Mouse (Mus musculus) liver, embryonic 13.5 days (tissue): Measurements from ENCODE around the gene Klri1. TPM values are rescaled to one million over a fixed set of nuclear protein-coding genes. Genes with fewer than 3 reads are reported as not detected.
"Not testable (repeated sequence)": the region's sequence is repeated elsewhere in the genome, so short reads cannot be mapped to it uniquely, and the experiment has no call there.

Experiments used
- ATAC-seq: fragments of 200-750 bp; cut with Nextera tagmentation; 2 replicates; pipeline ENCODE4 v1.8.0; 2017; ENCODE audit warnings: low read depth, mild to moderate bottlenecking, moderate number of reproducible peaks, moderate library complexity
- DNase-seq: peaks from one replicate; pipeline ENCODE4 v3.0.0; 2022
- H3K27ac ChIP-seq: fragments of 300-500 bp; sonication (generic); 2 replicates; pipeline ENCODE4 v1.5.1; 2015; ENCODE audit warnings: moderate library complexity, mild to moderate bottlenecking, inconsistent platforms
- H3K27me3 ChIP-seq: fragments of 300-500 bp; sonication (generic); 2 replicates; pipeline ENCODE4 v1.6.1; 2015; ENCODE audit warnings: mild to moderate bottlenecking, inconsistent platforms
- H3K36me3 ChIP-seq: fragments of 300-500 bp; sonication (generic); 2 replicates; pipeline ENCODE4 v1.6.1; 2015; ENCODE audit warnings: mild to moderate bottlenecking, inconsistent platforms
- H3K4me1 ChIP-seq: fragments of 300-500 bp; sonication (generic); replicated peaks from 2 replicates; pipeline ENCODE4 v1.6.1; 2015; ENCODE audit warnings: inconsistent platforms
- H3K4me2 ChIP-seq: fragments of 300-500 bp; sonication (generic); 2 replicates; pipeline ENCODE4 v1.6.1; 2015; ENCODE audit warnings: inconsistent platforms, mild to moderate bottlenecking, moderate library complexity
- H3K4me3 ChIP-seq: fragments of 300-500 bp; sonication (generic); replicated peaks from 2 replicates; pipeline ENCODE4 v1.5.1; 2015; ENCODE audit warnings: mild to moderate bottlenecking, inconsistent platforms
- H3K9ac ChIP-seq: fragments of 300-500 bp; sonication (generic); 2 replicates; pipeline ENCODE4 v1.6.1; 2015; ENCODE audit warnings: mild to moderate bottlenecking, inconsistent platforms
- H3K9me3 ChIP-seq: fragments of 300-500 bp; sonication (generic); replicated peaks from 2 replicates; pipeline ENCODE4 v1.6.1; 2016; ENCODE audit warnings: inconsistent platforms
- WGBS: fragments of 180-500 bp; shearing (Covaris S2); methylation state at CpG from one replicate; pipeline ENCODE4 v1.1.7; 2015; ENCODE audit not compliant: insufficient replicate concordance; 5-methylcytosine and 5-hydroxymethylcytosine counted together
- polyA plus RNA-seq: library from polyadenylated mRNA; unstranded; fragments of >200 nt; fragmentation: Nextera tagmentation; extraction: Ambion mirVana; gene quantifications from 2 replicates; pipeline ENCODE4 v1.2.1, GENCODE M21; 2015

Klri1 gene
- polyA plus RNA-seq = not detected in 2 replicates

- ATAC-seq = no peak
- no peak within 1 kb of the TSS for H3K9ac ChIP-seq
- H3K9me3 ChIP-seq = no peaks in the 10 kb centered on the region
- H3K4me2 ChIP-seq = no peak within 1 kb of the TSS
- H3K27ac ChIP-seq = no peak within 1 kb of the TSS
- no peaks in the 10 kb centered on the region for H3K36me3 ChIP-seq
- H3K4me3 ChIP-seq = no peak within 1 kb of the TSS
- 74% methylated on average over 4 of the region's 4 CpGs for WGBS
- H3K27me3 ChIP-seq = no peaks in the 10 kb centered on the region
- no peaks in the 10 kb centered on the region for H3K4me1 ChIP-seq
- DNase-seq = no peak
These were observed at the start of gene Klri1 for GRCm38 (mm10) chr6:129717032-129717431. Klri1 (minus strand) TSS chr6:129717132.

- Histone ChIP-seq H3K4me2 (no peak overlapping the region), H3K27me3 (no peaks in the 10 kb centered on the region), H3K27ac (no peak overlapping the region), H3K9ac (no peak overlapping the region), H3K36me3 (no peaks in the 10 kb centered on the region), H3K9me3 (no peaks in the 10 kb centered on the region), H3K4me1 (no peaks in the 10 kb centered on the region), H3K4me3 (no peak overlapping the region)
- no peak for DNase-seq
- 44% methylated on average over 3 of the region's 3 CpGs for WGBS
- ATAC-seq = no peak
These were observed 30.7 kb upstream of the Klri1 start for GRCm38 (mm10) chr6:129747654-129748032.

GRCm38 (mm10) chr6:129747016-129747653 lies 30.2 kb upstream of the Klri1 start:
- Histone ChIP-seq H3K4me3 (no peak overlapping the region), H3K27me3 (no peaks in the 10 kb centered on the region), H3K36me3 (no peaks in the 10 kb centered on the region), H3K4me1 (no peaks in the 10 kb centered on the region), H3K9me3 (no peaks in the 10 kb centered on the region), H3K27ac (no peak overlapping the region), H3K9ac (no peak overlapping the region), H3K4me2 (no peak overlapping the region)
- ATAC-seq (no peak), DNase-seq (no peak)
- WGBS = 50% methylated on average over 4 of the region's 4 CpGs

GRCm38 (mm10) chr6:129746151-129746550 lies 29.2 kb upstream of the Klri1 start:
- Histone ChIP-seq H3K9me3 (no peaks in the 10 kb centered on the region), H3K9ac (no peak overlapping the region), H3K4me3 (no peak overlapping the region), H3K27ac (no peak overlapping the region), H3K4me1 (no peaks in the 10 kb centered on the region), H3K27me3 (no peaks in the 10 kb centered on the region), H3K36me3 (no peaks in the 10 kb centered on the region), H3K4me2 (no peak overlapping the region)
- no peak for ATAC-seq
- no peak for DNase-seq
- 40% methylated on average over 3 of the region's 3 CpGs for WGBS

- WGBS = 32% methylated on average over 2 of the region's 2 CpGs
These were observed 23.3 kb upstream of the Klri1 start, which contains the start of gene Klri2 for GRCm38 (mm10) chr6:129740069-129740721. Klri2 (minus strand) TSS chr6:129740484.

GRCm38 (mm10) chr6:129736414-129736813 lies 19.5 kb upstream of the Klri1 start:
- H3K4me2 ChIP-seq = no peak overlapping the region
- H3K27me3 ChIP-seq = no peaks in the 10 kb centered on the region
- H3K9ac ChIP-seq = no peak overlapping the region
- H3K4me3 ChIP-seq = no peak overlapping the region
- H3K36me3 ChIP-seq = no peaks in the 10 kb centered on the region
- ATAC-seq (no peak), DNase-seq (no peak)
- no peak overlapping the region for H3K27ac ChIP-seq
- no peaks in the 10 kb centered on the region for H3K4me1 ChIP-seq
- no peaks in the 10 kb centered on the region for H3K9me3 ChIP-seq

More at GRCm38 (mm10) chr6:129740069-129740721, 23.3 kb upstream of the Klri1 start, which contains the start of gene Klri2:
- no peaks in the 10 kb centered on the region for H3K27me3 ChIP-seq
- no peak within 1 kb of the TSS for H3K4me3 ChIP-seq
- H3K9me3 ChIP-seq = no peaks in the 10 kb centered on the region
- H3K9ac ChIP-seq = no peak within 1 kb of the TSS
- DNase-seq = no peak
- H3K4me1 ChIP-seq = no peaks in the 10 kb centered on the region
- no peak within 1 kb of the TSS for H3K4me2 ChIP-seq
- H3K36me3 ChIP-seq = no peaks in the 10 kb centered on the region
- no peak for ATAC-seq
- H3K27ac ChIP-seq = no peak within 1 kb of the TSS

- no peak for ATAC-seq
- Histone ChIP-seq H3K9ac (no peak overlapping the region), H3K4me1 (no peaks in the 10 kb centered on the region), H3K9me3 (no peaks in the 10 kb centered on the region), H3K27me3 (no peaks in the 10 kb centered on the region), H3K27ac (no peak overlapping the region), H3K4me2 (no peak overlapping the region), H3K4me3 (no peak overlapping the region), H3K36me3 (no peaks in the 10 kb centered on the region)
- DNase-seq = no peak
- WGBS = 56% methylated on average over 1 of the region's 1 CpGs
These were observed 10.3 kb upstream of the Klri1 start for GRCm38 (mm10) chr6:129727237-129727636.

GRCm38 (mm10) chr6:129721390-129721789 lies 4.5 kb upstream of the Klri1 start:
- H3K4me2 ChIP-seq = no peak overlapping the region
- no peaks in the 10 kb centered on the region for H3K27me3 ChIP-seq
- no peaks in the 10 kb centered on the region for H3K36me3 ChIP-seq
- no peaks in the 10 kb centered on the region for H3K4me1 ChIP-seq
- ATAC-seq = no peak
- H3K27ac ChIP-seq = no peak overlapping the region
- WGBS = 34% methylated on average over 1 of the region's 1 CpGs
- no peak overlapping the region for H3K9ac ChIP-seq
- DNase-seq = no peak
- no peaks in the 10 kb centered on the region for H3K9me3 ChIP-seq
- no peak overlapping the region for H3K4me3 ChIP-seq

- 17% methylated on average over 3 of the region's 3 CpGs for WGBS
- no peak for DNase-seq
- no peaks in the 10 kb centered on the region for H3K36me3 ChIP-seq
These were observed 3.6 kb upstream of the Klri1 start for GRCm38 (mm10) chr6:129720487-129720886.

GRCm38 (mm10) chr6:129713566-129713965 lies 3.4 kb downstream of the Klri1 start:
- Histone ChIP-seq H3K27me3 (no peaks in the 10 kb centered on the region), H3K4me2 (no peak overlapping the region), H3K9me3 (no peaks in the 10 kb centered on the region), H3K27ac (no peak overlapping the region), H3K4me1 (no peaks in the 10 kb centered on the region), H3K36me3 (no peaks in the 10 kb centered on the region), H3K9ac (no peak overlapping the region), H3K4me3 (no peak overlapping the region)
- no peak for DNase-seq
- WGBS = 0% methylated on average over 1 of the region's 1 CpGs
- no peak for ATAC-seq

More at GRCm38 (mm10) chr6:129720487-129720886, 3.6 kb upstream of the Klri1 start:
- no peak overlapping the region for H3K4me2 ChIP-seq
- no peak for ATAC-seq
- H3K9me3 ChIP-seq = no peaks in the 10 kb centered on the region
- no peak overlapping the region for H3K27ac ChIP-seq
- no peaks in the 10 kb centered on the region for H3K27me3 ChIP-seq
- H3K4me1 ChIP-seq = no peaks in the 10 kb centered on the region
- H3K4me3 ChIP-seq = no peak overlapping the region
- no peak overlapping the region for H3K9ac ChIP-seq

GRCm38 (mm10) chr6:129691436-129691835 lies 25.5 kb downstream of the Klri1 start:
- not testable (repeated sequence) for H3K9me3 ChIP-seq, H3K4me3 ChIP-seq, H3K9ac ChIP-seq, H3K27ac ChIP-seq, H3K27me3 ChIP-seq, H3K36me3 ChIP-seq, DNase-seq, ATAC-seq, H3K4me1 ChIP-seq, H3K4me2 ChIP-seq
- 51% methylated on average over 10 of the region's 10 CpGs for WGBS

- no peak for ATAC-seq
- Histone ChIP-seq H3K9ac (no peak overlapping the region), H3K36me3 (no peaks in the 10 kb centered on the region), H3K27ac (no peak overlapping the region), H3K27me3 (no peaks in the 10 kb centered on the region), H3K4me1 (no peaks in the 10 kb centered on the region), H3K4me3 (no peak overlapping the region), H3K4me2 (no peak overlapping the region), H3K9me3 (no peaks in the 10 kb centered on the region)
- 31% methylated on average over 1 of the region's 1 CpGs for WGBS
- DNase-seq = no peak
These were observed 36.6 kb downstream of the Klri1 start for GRCm38 (mm10) chr6:129680379-129680778.
